Mouse (Mus musculus): ENCODE measurements around the gene Bcl2l2. TPM values are rescaled to one million over a fixed set of nuclear protein-coding genes. Genes with fewer than 3 reads are reported as not detected.

Gene Bcl2l2
- polyA plus RNA-seq, 1 experiment from 2014 or later: 5.9 TPM

DNA sequence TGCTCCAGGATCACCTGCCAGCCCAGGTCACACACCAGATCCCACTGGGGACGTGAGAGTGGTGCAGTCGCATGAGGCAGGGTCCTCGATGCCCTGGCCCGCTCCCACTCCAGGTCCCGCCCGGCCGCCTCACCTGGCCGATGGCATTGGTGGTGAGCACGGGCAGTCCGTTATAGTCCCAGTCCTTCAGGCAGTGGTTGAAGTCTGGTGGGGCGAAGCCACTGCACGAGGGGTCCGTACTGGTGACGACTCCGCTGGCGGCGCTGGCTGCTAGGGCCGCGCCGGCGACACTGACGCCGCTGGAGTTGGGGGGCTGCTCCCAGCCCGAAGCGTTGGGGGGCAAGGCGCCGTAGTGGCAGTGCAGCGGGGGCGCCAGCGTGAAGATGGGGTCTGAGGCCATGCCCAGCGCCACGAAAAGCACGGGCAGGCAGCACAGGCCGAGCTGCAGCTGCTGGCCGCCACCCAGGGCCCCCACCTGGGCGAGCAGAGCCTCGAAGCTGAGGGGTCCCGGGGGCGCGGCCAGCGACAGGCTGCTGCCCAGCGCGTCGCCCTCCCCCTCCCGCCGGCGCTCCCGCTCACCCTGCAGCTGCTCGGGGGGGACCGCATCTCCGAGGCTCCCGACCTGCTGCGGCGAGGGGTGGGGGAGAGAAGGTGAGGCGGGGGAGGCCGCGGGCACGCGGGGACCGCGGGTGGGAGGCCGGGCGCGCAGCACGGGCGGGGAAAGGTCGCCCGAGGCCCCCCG lies 29.1 kb downstream of the Bcl2l2 start:
- WGBS: 4% methylated on average over 58 of the region's 69 CpGs
- H3K4me3 ChIP-seq (ENCODE audit: low read length): peak overlapping the region; percentile 94
- peak overlapping the region; percentile 99 for H3K9ac ChIP-seq (ENCODE audit: low read depth, low read length)
- ATAC-seq: peak; percentile 60
- no peaks in the 10 kb centered on the region for H3K27me3 ChIP-seq (replicated peaks; ENCODE audit: control insufficient read depth, insufficient read depth, low read length)
- H3K27ac ChIP-seq (ENCODE audit: low read depth, low read length): peak overlapping the region; percentile 95
- H3K9me3 ChIP-seq (ENCODE audit: control insufficient read depth, low read length): no peaks in the 10 kb centered on the region
- peaks cover 25% of the 10 kb centered on the region for H3K4me1 ChIP-seq (ENCODE audit: control insufficient read depth, insufficient read depth, low read depth, low read length)
- H3K4me2 ChIP-seq (ENCODE audit: low read length): peak overlapping the region; percentile 88
- peaks cover 33% of the 10 kb centered on the region for H3K36me3 ChIP-seq (ENCODE audit: control insufficient read depth, insufficient read depth, low read length)

- ATAC-seq: peak; percentile 97
- Histone ChIP-seq H3K9ac (ENCODE audit: low read depth, low read length) (peak within 1 kb of the TSS; percentile 99), H3K27me3 (replicated peaks; ENCODE audit: control insufficient read depth, insufficient read depth, low read length) (no peaks in the 10 kb centered on the region), H3K4me3 (ENCODE audit: low read length) (peak within 1 kb of the TSS; percentile 94), H3K4me2 (ENCODE audit: low read length) (peak within 1 kb of the TSS; percentile 88), H3K4me1 (ENCODE audit: control insufficient read depth, insufficient read depth, low read depth, low read length) (peaks cover 25% of the 10 kb centered on the region), H3K9me3 (ENCODE audit: control insufficient read depth, low read length) (no peaks in the 10 kb centered on the region), H3K36me3 (ENCODE audit: control insufficient read depth, insufficient read depth, low read length) (peaks cover 26% of the 10 kb centered on the region), H3K27ac (ENCODE audit: low read depth, low read length) (peak within 1 kb of the TSS; percentile 95)
- 0% methylated on average over 28 of the region's 28 CpGs for WGBS
Measured at GRCm38 (mm10) chr14:54912886-54913285, 29.7 kb downstream of the Bcl2l2 start, which contains the start of gene Slc22a17. Gene Slc22a17 (minus strand): TSS chr14:54913132.

DNA sequence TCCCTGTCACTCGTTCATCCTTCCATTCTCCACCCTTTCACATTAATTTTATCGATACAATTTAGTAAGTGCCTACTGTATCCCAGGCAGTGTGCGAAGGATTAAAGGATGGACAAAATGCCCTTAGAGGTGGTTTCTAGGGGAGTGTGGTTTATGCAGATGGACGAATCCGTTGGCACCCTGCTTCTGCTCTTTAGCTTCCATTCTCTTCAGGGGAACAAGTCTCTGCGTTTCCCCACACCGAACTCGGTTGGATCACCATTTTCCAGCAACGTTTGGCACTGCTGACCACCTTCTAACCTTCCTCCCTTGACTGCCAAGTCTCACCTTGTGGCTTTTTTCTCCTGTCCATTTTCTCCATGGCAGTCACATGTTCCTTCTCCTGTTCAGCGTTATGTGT lies 30.2 kb downstream of the Bcl2l2 start:
- H3K4me2 ChIP-seq (ENCODE audit: low read length): peak overlapping the region; percentile 88
- peaks cover 22% of the 10 kb centered on the region for H3K36me3 ChIP-seq (ENCODE audit: control insufficient read depth, insufficient read depth, low read length)
- whole genome bisulfite sequencing: 13% methylated on average over 10 of the region's 10 CpGs
- H3K9me3 ChIP-seq (ENCODE audit: control insufficient read depth, low read length): no peaks in the 10 kb centered on the region
- ATAC-seq: peak; percentile 45
- H3K4me1 ChIP-seq (ENCODE audit: control insufficient read depth, insufficient read depth, low read depth, low read length): peaks cover 25% of the 10 kb centered on the region
- H3K27me3 ChIP-seq (replicated peaks; ENCODE audit: control insufficient read depth, insufficient read depth, low read length): no peaks in the 10 kb centered on the region
- peak overlapping the region; percentile 95 for H3K27ac ChIP-seq (ENCODE audit: low read depth, low read length)
- H3K4me3 ChIP-seq (ENCODE audit: low read length): peak overlapping the region; percentile 94
- peak overlapping the region; percentile 99 for H3K9ac ChIP-seq (ENCODE audit: low read depth, low read length)

GRCm38 (mm10) chr14:54920076-54920685 lies 37.0 kb downstream of the Bcl2l2 start:
- peaks cover 13% of the 10 kb centered on the region for H3K36me3 ChIP-seq (ENCODE audit: control insufficient read depth, insufficient read depth, low read length)
- WGBS: 91% methylated on average over 16 of the region's 16 CpGs
- ATAC-seq: no peak

GRCm38 (mm10) chr14:54924641-54925348 lies 41.6 kb downstream of the Bcl2l2 start:
- peak overlapping the region; percentile 78 for H3K9ac ChIP-seq (ENCODE audit: low read depth, low read length)
- ATAC-seq: peak; percentile 53
- 19% methylated on average over 7 of the region's 7 CpGs for WGBS

More at GRCm38 (mm10) chr14:54920076-54920685, 37.0 kb downstream of the Bcl2l2 start:
- H3K27me3 ChIP-seq (replicated peaks; ENCODE audit: control insufficient read depth, insufficient read depth, low read length): no peaks in the 10 kb centered on the region
- H3K9me3 ChIP-seq (ENCODE audit: control insufficient read depth, low read length): peaks cover 13% of the 10 kb centered on the region
- H3K4me2 ChIP-seq (ENCODE audit: low read length): no peak overlapping the region
- H3K4me1 ChIP-seq (ENCODE audit: control insufficient read depth, insufficient read depth, low read depth, low read length): no peaks in the 10 kb centered on the region; the same call in none of the 2 replicates
- H3K27ac ChIP-seq (ENCODE audit: low read depth, low read length): no peak overlapping the region
- H3K4me3 ChIP-seq (ENCODE audit: low read length): no peak overlapping the region
- no peak overlapping the region for H3K9ac ChIP-seq (ENCODE audit: low read depth, low read length)

DNA sequence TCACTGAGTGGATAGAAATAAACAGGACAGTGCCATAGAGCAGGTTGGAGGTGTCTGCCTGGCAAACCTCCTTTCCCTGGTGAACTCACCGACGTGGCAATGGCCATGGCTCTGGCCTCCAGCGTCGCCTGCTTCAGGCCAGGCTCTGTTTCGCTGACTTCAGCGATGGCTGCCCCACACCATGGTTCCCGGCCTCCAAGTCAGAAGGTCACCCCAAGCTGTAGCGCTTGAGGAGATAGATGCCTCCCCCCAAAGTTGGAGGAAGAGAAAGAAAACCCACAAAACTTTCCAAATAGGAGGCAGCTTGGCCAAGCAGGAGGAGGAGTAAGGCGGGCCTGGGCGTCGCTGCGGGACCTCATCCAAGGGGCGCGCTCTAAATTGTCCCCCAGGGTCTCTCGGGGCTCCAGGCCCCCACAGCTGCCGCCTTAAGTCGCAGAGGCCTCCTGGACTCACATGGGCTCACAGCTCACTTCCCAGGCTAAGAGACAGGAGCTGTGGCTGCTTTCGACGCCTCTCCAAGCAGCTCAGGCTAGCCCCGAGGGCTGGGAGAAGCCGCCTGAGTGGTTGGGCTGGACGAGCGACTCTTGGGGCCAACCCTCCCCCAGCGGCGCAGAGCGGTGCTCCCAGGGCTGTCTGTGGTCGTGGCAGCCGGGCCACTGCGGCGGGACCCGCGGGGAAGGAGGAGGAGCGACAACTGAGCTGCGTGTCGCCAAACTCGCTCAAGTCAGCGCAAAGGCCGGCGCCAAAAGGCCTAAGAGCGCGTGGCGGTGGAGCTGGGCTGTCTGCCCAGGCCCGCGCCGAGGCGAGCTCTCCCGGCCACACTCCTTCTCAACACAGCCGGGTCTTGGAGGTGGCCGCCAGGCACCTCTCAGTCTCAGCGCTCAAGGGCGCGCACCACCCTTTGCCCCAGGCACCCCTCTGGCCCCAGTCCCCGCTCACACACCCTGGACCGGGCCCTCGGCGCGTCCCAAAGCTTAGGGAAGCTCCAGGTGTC lies 42.5 kb downstream of the Bcl2l2 start, which contains the start of gene Efs:
Gene Efs (minus strand): TSS at position 778 of the 994 bp plus-strand sequence.
- peaks cover 12% of the 10 kb centered on the region for H3K9me3 ChIP-seq (ENCODE audit: control insufficient read depth, low read length)
- H3K9ac ChIP-seq (ENCODE audit: low read depth, low read length): peak within 1 kb of the TSS; percentile 78
- no peaks in the 10 kb centered on the region for H3K27me3 ChIP-seq (replicated peaks; ENCODE audit: control insufficient read depth, insufficient read depth, low read length)
- peaks cover 5% of the 10 kb centered on the region for H3K36me3 ChIP-seq (ENCODE audit: control insufficient read depth, insufficient read depth, low read length)
- peak within 1 kb of the TSS; percentile 92 for H3K27ac ChIP-seq (ENCODE audit: low read depth, low read length)
- 2% methylated on average over 52 of the region's 57 CpGs for WGBS
- H3K4me3 ChIP-seq (ENCODE audit: low read length): peak within 1 kb of the TSS; percentile 48
- peak; percentile 73 for ATAC-seq
- peaks cover 19% of the 10 kb centered on the region for H3K4me1 ChIP-seq (ENCODE audit: control insufficient read depth, insufficient read depth, low read depth, low read length)
- peak within 1 kb of the TSS; percentile 96 for H3K4me2 ChIP-seq (ENCODE audit: low read length)

More at GRCm38 (mm10) chr14:54924641-54925348, 41.6 kb downstream of the Bcl2l2 start:
- H3K27me3 ChIP-seq (replicated peaks; ENCODE audit: control insufficient read depth, insufficient read depth, low read length): no peaks in the 10 kb centered on the region
- peaks cover 13% of the 10 kb centered on the region for H3K9me3 ChIP-seq (ENCODE audit: control insufficient read depth, low read length)
- peaks cover 7% of the 10 kb centered on the region for H3K36me3 ChIP-seq (ENCODE audit: control insufficient read depth, insufficient read depth, low read length)
- H3K4me3 ChIP-seq (ENCODE audit: low read length): peak overlapping the region; percentile 48
- peak overlapping the region; percentile 96 for H3K4me2 ChIP-seq (ENCODE audit: low read length)
- H3K4me1 ChIP-seq (ENCODE audit: control insufficient read depth, insufficient read depth, low read depth, low read length): peaks cover 14% of the 10 kb centered on the region
- H3K27ac ChIP-seq (ENCODE audit: low read depth, low read length): peak overlapping the region; percentile 92

GRCm38 (mm10) chr14:54926401-54927158 lies 43.4 kb downstream of the Bcl2l2 start:
- Histone ChIP-seq H3K27me3 (replicated peaks; ENCODE audit: control insufficient read depth, insufficient read depth, low read length) (no peaks in the 10 kb centered on the region), H3K9ac (ENCODE audit: low read depth, low read length) (peak overlapping the region; percentile 78), H3K9me3 (ENCODE audit: control insufficient read depth, low read length) (peaks cover 3% of the 10 kb centered on the region), H3K4me2 (ENCODE audit: low read length) (peak overlapping the region; percentile 96), H3K4me3 (ENCODE audit: low read length) (peak overlapping the region; percentile 48), H3K4me1 (ENCODE audit: control insufficient read depth, insufficient read depth, low read depth, low read length) (peaks cover 19% of the 10 kb centered on the region), H3K27ac (ENCODE audit: low read depth, low read length) (peak overlapping the region; percentile 92), H3K36me3 (ENCODE audit: control insufficient read depth, insufficient read depth, low read length) (no peaks in the 10 kb centered on the region)
- ATAC-seq: peak; percentile 56
- 0% methylated on average over 51 of the region's 58 CpGs for WGBS

DNA sequence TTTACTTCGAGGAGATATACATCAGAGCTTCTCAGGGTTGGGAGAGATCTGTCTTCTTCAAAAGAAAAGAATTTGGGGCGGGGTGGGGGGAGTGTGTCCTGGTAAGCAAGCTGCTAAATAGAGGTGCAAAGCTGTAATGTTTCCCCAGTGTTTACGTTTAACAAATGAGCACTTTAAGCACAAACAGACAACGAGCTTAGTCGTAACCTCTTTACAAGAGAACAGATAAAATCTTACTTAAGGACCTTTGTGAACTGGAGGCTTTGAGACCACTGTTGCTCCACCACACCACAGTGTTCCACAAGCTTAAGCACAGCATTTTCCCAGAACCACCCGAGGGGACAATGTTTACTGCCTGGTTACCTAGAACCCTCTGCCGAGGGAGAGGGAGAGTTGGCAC lies 44.1 kb downstream of the Bcl2l2 start:
- 21% methylated on average over 7 of the region's 7 CpGs for WGBS
- ATAC-seq: no peak

More for the DNA sequence above, 44.1 kb downstream of the Bcl2l2 start:
- Histone ChIP-seq H3K36me3 (ENCODE audit: control insufficient read depth, insufficient read depth, low read length) (no peaks in the 10 kb centered on the region), H3K9me3 (ENCODE audit: control insufficient read depth, low read length) (no peaks in the 10 kb centered on the region), H3K4me2 (ENCODE audit: low read length) (peak overlapping the region; percentile 96), H3K9ac (ENCODE audit: low read depth, low read length) (peak overlapping the region; percentile 78), H3K27ac (ENCODE audit: low read depth, low read length) (peak overlapping the region; percentile 92), H3K4me1 (ENCODE audit: control insufficient read depth, insufficient read depth, low read depth, low read length) (peaks cover 19% of the 10 kb centered on the region), H3K27me3 (replicated peaks; ENCODE audit: control insufficient read depth, insufficient read depth, low read length) (no peaks in the 10 kb centered on the region), H3K4me3 (ENCODE audit: low read length) (peak overlapping the region; percentile 48)

Data from hindbrain, embryonic 16.5 days (tissue).